Mouse (Mus musculus) stomach, embryonic 16.5 days (tissue): ENCODE results near the gene Olfr575. TPM values are rescaled to one million over a fixed set of nuclear protein-coding genes. Genes with fewer than 3 reads are reported as not detected.

Experiments
- ATAC-seq: fragments of 200-750 bp; cut with Nextera tagmentation; 2 replicates; pipeline ENCODE4 v1.8.0; 2017; ENCODE audit warnings: moderate number of reproducible peaks, moderate TSS enrichment; ENCODE audit not compliant: insufficient read depth, low FRiP score
- H3K27ac ChIP-seq: fragments of 300-500 bp; sonication (generic); 2 replicates; pipeline ENCODE4 v1.5.1; 2014; ENCODE audit warnings: low read length
- H3K27me3 ChIP-seq: fragments of 300-500 bp; sonication (generic); 2 replicates; pipeline ENCODE4 v1.6.1; 2014; ENCODE audit warnings: low read length, control low read depth, mixed read lengths; ENCODE audit not compliant: control insufficient read depth, insufficient read depth
- H3K36me3 ChIP-seq: fragments of 300-500 bp; sonication (generic); 2 replicates; pipeline ENCODE4 v1.6.1; 2014; ENCODE audit warnings: low read length; ENCODE audit not compliant: control insufficient read depth, insufficient read depth
- H3K4me1 ChIP-seq: fragments of 300-500 bp; sonication (generic); 2 replicates; pipeline ENCODE4 v1.6.1; 2014; ENCODE audit warnings: low read length, control low read depth, mixed read lengths; ENCODE audit not compliant: control insufficient read depth, insufficient read depth
- H3K4me2 ChIP-seq: fragments of 300-500 bp; sonication (generic); 2 replicates; pipeline ENCODE4 v1.6.1; 2014; ENCODE audit warnings: low read depth, low read length, mixed read lengths
- H3K4me3 ChIP-seq: fragments of 300-500 bp; sonication (generic); replicated peaks from 2 replicates; pipeline ENCODE4 v1.5.1; 2014; ENCODE audit warnings: mild to moderate bottlenecking, low read length
- H3K9ac ChIP-seq: fragments of 300-500 bp; sonication (generic); 2 replicates; pipeline ENCODE4 v1.6.1; 2014; ENCODE audit warnings: low read length
- H3K9me3 ChIP-seq: fragments of 300-500 bp; sonication (generic); replicated peaks from 2 replicates; pipeline ENCODE4 v1.6.1; 2016; ENCODE audit warnings: low read length, control low read depth; ENCODE audit not compliant: control insufficient read depth
- WGBS: fragments of 180-500 bp; shearing (Covaris S2); extraction: QIAGEN DNeasy Blood & Tissue Kit; methylation state at CpG from one replicate; pipeline ENCODE4 v1.1.7; 2014; 5-methylcytosine and 5-hydroxymethylcytosine counted together
- polyA plus RNA-seq: library from polyadenylated mRNA; unstranded; fragments of >200 nt; fragmentation: Nextera tagmentation; extraction: Ambion mirVana; gene quantifications from 2 replicates; pipeline ENCODE4 v1.2.1, GENCODE M21; 2015

The Olfr575 gene
- polyA plus RNA-seq: not detected in 2 replicates

- Histone ChIP-seq H3K4me2 (no peak within 1 kb of the TSS), H3K36me3 (no peaks in the 10 kb centered on the region), H3K9ac (no peak within 1 kb of the TSS), H3K4me1 (no peaks in the 10 kb centered on the region), H3K9me3 (no peaks in the 10 kb centered on the region), H3K27me3 (no peaks in the 10 kb centered on the region), H3K27ac (no peak within 1 kb of the TSS), H3K4me3 (no peak within 1 kb of the TSS)
- 33% methylated on average over 1 of the region's 1 CpGs for WGBS
- ATAC-seq: no peak
Measured at GRCm38 (mm10) chr7:102958593-102958992, at the start of gene Olfr575. Olfr575 (minus strand) TSS chr7:102958775.

DNA sequence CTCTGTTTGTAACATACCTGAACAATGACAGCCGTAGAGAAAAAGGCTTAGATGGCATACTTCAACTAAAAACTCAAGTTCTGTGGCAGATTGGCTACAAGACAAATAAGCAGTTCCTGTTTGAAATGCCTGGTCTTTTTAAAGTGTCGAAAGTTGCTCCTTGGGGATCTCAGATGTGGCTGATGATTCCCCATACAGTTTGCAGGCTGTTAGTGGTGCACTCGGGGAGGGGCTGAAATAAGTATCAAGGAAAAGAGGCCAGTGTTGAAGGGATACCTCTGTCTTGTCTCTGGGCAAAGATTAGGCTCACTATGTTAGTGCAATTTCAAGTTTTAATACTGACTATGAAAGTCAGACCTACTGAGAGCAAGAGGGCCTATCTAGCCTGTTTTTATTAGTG is 30.6 kb upstream of the Olfr575 start, which contains the start of gene Olfr578:
Olfr578 (minus strand) TSS at position 101 of the 400 bp plus-strand sequence.
- H3K4me1 ChIP-seq: no peaks in the 10 kb centered on the region
- no peaks in the 10 kb centered on the region for H3K36me3 ChIP-seq
- no peak within 1 kb of the TSS for H3K9ac ChIP-seq
- H3K4me2 ChIP-seq: no peak within 1 kb of the TSS
- H3K27me3 ChIP-seq: no peaks in the 10 kb centered on the region
- no peak within 1 kb of the TSS for H3K27ac ChIP-seq
- no peak within 1 kb of the TSS for H3K4me3 ChIP-seq
- H3K9me3 ChIP-seq: no peaks in the 10 kb centered on the region
- 57% methylated on average over 3 of the region's 3 CpGs for WGBS
- no peak for ATAC-seq

DNA sequence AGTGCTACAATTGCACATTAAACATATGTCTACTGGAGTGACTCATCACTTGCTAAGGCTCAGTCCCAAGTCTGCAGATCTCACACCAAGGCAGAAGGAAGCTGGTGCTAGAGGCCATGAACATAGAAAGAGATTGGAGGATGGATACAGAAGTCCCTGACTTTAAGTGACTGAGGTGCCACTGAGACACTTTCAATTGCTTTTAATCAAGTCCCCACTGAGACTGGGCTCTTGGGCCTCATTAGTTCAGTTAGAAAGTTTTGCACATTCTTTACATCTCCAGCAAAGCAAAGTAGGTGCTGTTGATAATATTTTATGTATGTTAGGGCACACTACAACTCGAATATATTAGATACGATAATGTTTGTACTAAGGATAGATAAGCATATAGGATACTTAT is 17.3 kb upstream of the Olfr575 start, which contains the start of gene Olfr577:
Olfr577 (minus strand) TSS at position 101 of the 400 bp plus-strand sequence.
- WGBS: 72% methylated on average over 2 of the region's 2 CpGs
- Histone ChIP-seq H3K4me3 (no peak within 1 kb of the TSS), H3K9ac (no peak within 1 kb of the TSS), H3K4me1 (no peaks in the 10 kb centered on the region), H3K27me3 (no peaks in the 10 kb centered on the region), H3K36me3 (no peaks in the 10 kb centered on the region), H3K9me3 (no peaks in the 10 kb centered on the region), H3K4me2 (no peak within 1 kb of the TSS), H3K27ac (no peak within 1 kb of the TSS)
- no peak for ATAC-seq

DNA sequence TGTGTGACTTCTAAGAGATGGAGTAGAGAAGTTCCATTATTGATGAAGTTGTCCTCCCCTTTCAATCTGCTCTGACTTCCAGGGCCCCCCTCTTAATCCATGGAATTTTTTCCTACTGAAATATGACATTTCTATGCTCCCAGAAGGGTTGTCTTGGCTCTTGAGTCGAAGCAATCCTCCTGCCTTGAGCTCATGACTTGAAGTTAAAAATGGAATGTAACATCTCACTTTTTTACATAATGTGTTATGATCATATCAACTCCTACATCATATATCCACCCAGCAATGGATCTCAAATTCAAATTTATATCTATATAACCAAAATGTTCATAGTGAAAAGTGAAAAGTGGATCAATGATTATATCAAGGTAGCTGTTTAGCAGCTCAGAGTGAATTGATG is 15.8 kb upstream of the Olfr575 start:
- ATAC-seq: no peak
- 50% methylated on average over 1 of the region's 1 CpGs for WGBS
- H3K4me3 ChIP-seq: no peak overlapping the region

GRCm38 (mm10) chr7:102962360-102962759 is 3.8 kb upstream of the Olfr575 start, which contains the start of gene Olfr576:
Olfr576 (plus strand) TSS chr7:102962660.
- no peaks in the 10 kb centered on the region for H3K27me3 ChIP-seq
- no peak within 1 kb of the TSS for H3K4me2 ChIP-seq
- no peaks in the 10 kb centered on the region for H3K4me1 ChIP-seq
- no peak within 1 kb of the TSS for H3K27ac ChIP-seq
- no peaks in the 10 kb centered on the region for H3K36me3 ChIP-seq
- WGBS: 24% methylated on average over 2 of the region's 2 CpGs
- ATAC-seq: no peak
- H3K4me3 ChIP-seq: no peak within 1 kb of the TSS
- no peaks in the 10 kb centered on the region for H3K9me3 ChIP-seq
- no peak within 1 kb of the TSS for H3K9ac ChIP-seq

More for the DNA sequence above, 15.8 kb upstream of the Olfr575 start:
- H3K27ac ChIP-seq: no peak overlapping the region
- no peaks in the 10 kb centered on the region for H3K27me3 ChIP-seq
- no peaks in the 10 kb centered on the region for H3K4me1 ChIP-seq
- H3K9ac ChIP-seq: no peak overlapping the region
- H3K36me3 ChIP-seq: no peaks in the 10 kb centered on the region
- no peaks in the 10 kb centered on the region for H3K9me3 ChIP-seq
- no peak overlapping the region for H3K4me2 ChIP-seq

DNA sequence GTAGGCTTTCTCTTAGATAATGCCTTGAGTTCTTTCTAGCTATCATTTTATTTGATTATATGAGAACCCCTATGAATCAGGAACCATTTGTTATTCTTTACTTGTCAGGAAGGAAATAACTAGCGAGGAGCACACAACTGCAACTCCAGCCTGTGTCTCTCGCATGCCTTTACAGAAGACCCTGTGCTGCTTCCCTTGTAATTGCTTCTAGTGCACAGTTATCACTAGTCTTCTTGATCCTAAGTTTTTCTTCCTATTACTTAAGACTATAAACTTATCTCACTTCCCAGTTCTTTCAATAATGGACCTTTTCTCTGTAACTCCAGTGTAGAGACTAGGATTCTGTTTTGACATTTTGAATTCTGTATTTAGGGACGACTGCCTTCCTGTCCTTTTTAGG is 438 bp downstream of the Olfr575 start:
- no peak overlapping the region for H3K9ac ChIP-seq
- H3K36me3 ChIP-seq: no peaks in the 10 kb centered on the region
- no peaks in the 10 kb centered on the region for H3K27me3 ChIP-seq
- ATAC-seq: no peak
- H3K4me2 ChIP-seq: no peak overlapping the region
- no peaks in the 10 kb centered on the region for H3K9me3 ChIP-seq
- H3K4me3 ChIP-seq: no peak overlapping the region
- WGBS: 62% methylated on average over 3 of the region's 3 CpGs
- H3K4me1 ChIP-seq: no peaks in the 10 kb centered on the region
- H3K27ac ChIP-seq: no peak overlapping the region

GRCm38 (mm10) chr7:102950732-102951131 is 7.8 kb downstream of the Olfr575 start:
- Histone ChIP-seq H3K4me3 (no peak overlapping the region), H3K9ac (no peak overlapping the region), H3K9me3 (no peaks in the 10 kb centered on the region), H3K4me1 (no peaks in the 10 kb centered on the region), H3K27me3 (no peaks in the 10 kb centered on the region), H3K4me2 (no peak overlapping the region), H3K27ac (no peak overlapping the region), H3K36me3 (no peaks in the 10 kb centered on the region)
- 45% methylated on average over 1 of the region's 1 CpGs for WGBS
- ATAC-seq: no peak

- no peak within 1 kb of the TSS for H3K27ac ChIP-seq
- no peak within 1 kb of the TSS for H3K4me2 ChIP-seq
- H3K4me1 ChIP-seq: no peaks in the 10 kb centered on the region
- no peaks in the 10 kb centered on the region for H3K27me3 ChIP-seq
- no peak within 1 kb of the TSS for H3K9ac ChIP-seq
- no peak within 1 kb of the TSS for H3K4me3 ChIP-seq
- WGBS: 83% methylated on average over 1 of the region's 1 CpGs
- no peaks in the 10 kb centered on the region for H3K9me3 ChIP-seq
- ATAC-seq: no peak
- H3K36me3 ChIP-seq: no peaks in the 10 kb centered on the region
Measured at GRCm38 (mm10) chr7:102948167-102948566, 10.4 kb downstream of the Olfr575 start, which contains the start of gene Olfr574. Olfr574 (plus strand) TSS chr7:102948467.

GRCm38 (mm10) chr7:102943417-102943816 is 15.2 kb downstream of the Olfr575 start:
- H3K27ac ChIP-seq: no peak overlapping the region
- H3K9me3 ChIP-seq: no peaks in the 10 kb centered on the region
- no peaks in the 10 kb centered on the region for H3K36me3 ChIP-seq
- no peak overlapping the region for H3K4me2 ChIP-seq
- H3K4me1 ChIP-seq: no peaks in the 10 kb centered on the region
- H3K27me3 ChIP-seq: no peaks in the 10 kb centered on the region
- H3K9ac ChIP-seq: no peak overlapping the region
- H3K4me3 ChIP-seq: no peak overlapping the region
- no peak for ATAC-seq
- 84% methylated on average over 1 of the region's 1 CpGs for WGBS
